Mouse (Mus musculus) spleen, adult 12 weeks (tissue): ENCODE measurements at regions not wholly inside any gene's neighbourhood (a gene's known extent, or its start where the extent isn't known, plus 50 kb on each side); places are given as distances from the start of the nearest gene placed in this dataset.

ENCODE experiments used
- DNase-seq: peaks from one replicate; pipeline ENCODE4 v3.0.0; 2022; ENCODE audit warnings: low spot score

GRCm38 (mm10) chr8:103438995-103439717 is 653.7 kb upstream of the Cdh11 start:
- DNase-seq = no peak

GRCm38 (mm10) chr8:103441163-103441562 is 655.7 kb upstream of the Cdh11 start:
- no peak for DNase-seq

GRCm38 (mm10) chr8:103442420-103443125 is 657.1 kb upstream of the Cdh11 start:
- DNase-seq = no peak

GRCm38 (mm10) chr8:103444577-103444976 is 656.8 kb upstream of the Cdh5 start:
- DNase-seq = no peak

GRCm38 (mm10) chr8:103445378-103445777 is 656.0 kb upstream of the Cdh5 start:
- no peak for DNase-seq

- DNase-seq = no peak
These were observed 653.5 kb upstream of the Cdh5 start for GRCm38 (mm10) chr8:103447916-103448315.

- no peak for DNase-seq
These were observed 649.9 kb upstream of the Cdh5 start for GRCm38 (mm10) chr8:103451381-103452018.

- no peak for DNase-seq
These were observed 644.2 kb upstream of the Cdh5 start for GRCm38 (mm10) chr8:103457176-103457575.

GRCm38 (mm10) chr8:103463557-103463956 is 637.9 kb upstream of the Cdh5 start:
- DNase-seq = no peak

GRCm38 (mm10) chr8:103464777-103465353 is 636.6 kb upstream of the Cdh5 start:
- no peak for DNase-seq

GRCm38 (mm10) chr8:103467536-103468160 is 633.8 kb upstream of the Cdh5 start:
- DNase-seq = no peak

- DNase-seq = no peak
These were observed 632.4 kb upstream of the Cdh5 start for GRCm38 (mm10) chr8:103469049-103469448.

GRCm38 (mm10) chr8:103470316-103470715 is 631.1 kb upstream of the Cdh5 start:
- no peak for DNase-seq

GRCm38 (mm10) chr8:103475816-103476797 is 625.3 kb upstream of the Cdh5 start:
- no peak for DNase-seq

- no peak for DNase-seq
These were observed 619.2 kb upstream of the Cdh5 start for GRCm38 (mm10) chr8:103482033-103482720.

GRCm38 (mm10) chr8:103485441-103485840 is 616.0 kb upstream of the Cdh5 start:
- no peak for DNase-seq

GRCm38 (mm10) chr8:103489411-103489810 is 612.0 kb upstream of the Cdh5 start:
- no peak for DNase-seq

- no peak for DNase-seq
These were observed 608.4 kb upstream of the Cdh5 start for GRCm38 (mm10) chr8:103492914-103493517.

GRCm38 (mm10) chr8:103493932-103494493 is 607.4 kb upstream of the Cdh5 start:
- DNase-seq = no peak

- no peak for DNase-seq
These were observed 606.8 kb upstream of the Cdh5 start for GRCm38 (mm10) chr8:103494670-103495069.
